Mouse (Mus musculus): ENCODE data around the gene Creb5.

The Creb5 gene

DNA sequence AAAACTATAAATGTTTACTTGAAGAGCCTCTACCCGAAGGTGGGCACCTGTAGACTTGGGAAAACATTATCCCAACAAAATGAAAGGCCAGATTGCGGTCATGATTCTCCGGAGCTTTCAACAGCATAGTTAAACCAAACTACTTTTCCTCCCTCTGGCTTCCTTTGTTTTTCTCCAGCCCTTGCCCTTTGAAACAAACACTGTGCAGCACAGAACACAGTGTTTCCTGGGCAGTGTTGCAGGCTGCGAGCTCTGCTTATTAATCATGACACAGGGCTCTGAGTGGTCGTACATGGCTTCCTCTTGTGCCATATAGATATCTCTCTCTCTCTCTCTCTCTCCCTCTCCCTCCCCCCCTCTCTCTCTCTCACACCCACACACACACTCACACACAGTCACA, 206.8 kb downstream of the Creb5 start:
- CTCF ChIA-PET: no interaction called here

DNA sequence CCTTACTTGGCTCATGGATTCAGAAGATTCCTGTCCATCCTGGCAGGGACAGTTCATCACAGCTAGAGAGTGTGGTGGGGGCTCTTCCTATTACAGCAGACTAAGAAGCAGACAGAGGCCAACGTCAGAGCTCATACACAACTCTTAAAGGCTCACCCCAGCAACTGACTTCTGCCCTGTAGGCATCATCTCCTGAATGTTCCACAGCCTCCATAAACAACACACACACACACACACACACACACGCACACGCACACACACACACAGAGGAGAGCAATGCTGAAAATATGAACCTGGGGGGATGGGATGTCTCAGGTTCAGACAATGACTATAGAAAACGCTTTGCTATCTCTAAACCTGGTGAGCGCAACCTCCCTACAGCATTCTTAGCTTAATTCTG, 208.6 kb downstream of the Creb5 start:
- CTCF ChIA-PET: no interaction called here

GRCm38 (mm10) chr6:53496325-53496753, 209.3 kb downstream of the Creb5 start:
- CTCF ChIA-PET: no interaction called here

DNA sequence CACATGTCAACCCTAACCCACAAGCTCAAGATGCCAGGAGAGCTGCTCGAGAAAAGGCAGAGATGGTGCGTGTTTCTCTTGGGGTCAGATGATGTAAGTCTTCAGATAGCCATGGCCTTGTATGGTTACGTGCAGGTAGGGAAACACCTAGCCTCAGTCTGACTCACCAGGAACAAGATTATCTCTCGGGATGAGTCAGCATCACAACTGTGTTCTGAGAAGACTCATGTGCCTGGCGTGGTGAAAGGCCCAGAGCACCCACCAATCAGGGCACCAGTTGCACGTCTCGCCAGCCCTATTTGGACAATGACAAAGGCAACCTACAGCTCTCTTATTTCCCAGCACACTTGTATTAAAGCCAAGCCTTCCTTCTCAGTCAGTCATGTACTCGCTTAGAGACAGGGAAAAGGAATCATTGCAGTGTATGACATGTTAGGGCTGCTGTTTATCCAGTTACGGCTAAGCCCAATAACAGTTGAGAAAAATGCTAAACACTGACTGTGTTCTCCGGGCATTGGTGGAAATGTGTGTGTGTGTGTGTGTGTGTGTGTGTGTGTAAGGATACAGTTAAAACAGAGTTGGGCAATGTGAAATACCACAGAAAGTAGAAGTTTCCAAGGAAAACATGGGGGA, 210.9 kb downstream of the Creb5 start:
- CTCF ChIA-PET: no interaction called here

DNA sequence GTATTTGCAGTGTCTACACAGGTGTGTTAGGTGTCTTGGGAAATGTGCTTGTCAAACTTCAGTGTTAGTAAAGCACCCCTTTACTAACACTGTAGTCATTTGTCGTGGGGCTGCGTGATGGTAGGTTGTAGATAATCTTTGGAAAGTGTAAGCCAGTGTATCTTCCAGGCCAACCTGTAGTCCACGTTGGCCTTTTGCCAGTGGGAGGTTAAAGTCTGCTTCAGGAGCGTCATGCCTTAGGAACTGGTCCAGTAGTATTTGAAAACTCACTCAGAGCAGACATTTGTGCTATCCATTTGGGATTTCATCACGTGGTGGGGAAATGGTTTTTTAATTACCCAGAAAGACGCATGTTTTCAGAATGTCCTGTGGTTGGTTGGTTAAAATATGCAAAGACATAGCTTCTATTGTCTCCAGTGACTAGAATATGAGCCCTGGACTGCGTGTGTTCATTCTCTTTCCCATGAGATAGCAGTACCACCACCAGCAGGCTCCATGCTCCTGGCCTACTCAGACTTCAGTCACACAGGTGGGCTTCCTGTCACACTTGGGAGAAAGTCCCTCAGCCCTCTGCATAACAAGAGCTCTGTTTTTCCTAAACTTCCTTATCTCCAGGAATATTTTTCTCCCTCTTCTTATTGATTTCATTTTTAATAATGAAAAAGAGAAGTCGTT, 212.7 kb downstream of the Creb5 start:
- CTCF ChIA-PET: interaction anchor here (0.7 kb wide), 1 partner anchor 1411 kb away, joined by 10 read pairs; no protein-coding TSS in a partner anchor

GRCm38 (mm10) chr6:53501236-53501635, 214.2 kb downstream of the Creb5 start:
- CTCF ChIA-PET: no interaction called here

DNA sequence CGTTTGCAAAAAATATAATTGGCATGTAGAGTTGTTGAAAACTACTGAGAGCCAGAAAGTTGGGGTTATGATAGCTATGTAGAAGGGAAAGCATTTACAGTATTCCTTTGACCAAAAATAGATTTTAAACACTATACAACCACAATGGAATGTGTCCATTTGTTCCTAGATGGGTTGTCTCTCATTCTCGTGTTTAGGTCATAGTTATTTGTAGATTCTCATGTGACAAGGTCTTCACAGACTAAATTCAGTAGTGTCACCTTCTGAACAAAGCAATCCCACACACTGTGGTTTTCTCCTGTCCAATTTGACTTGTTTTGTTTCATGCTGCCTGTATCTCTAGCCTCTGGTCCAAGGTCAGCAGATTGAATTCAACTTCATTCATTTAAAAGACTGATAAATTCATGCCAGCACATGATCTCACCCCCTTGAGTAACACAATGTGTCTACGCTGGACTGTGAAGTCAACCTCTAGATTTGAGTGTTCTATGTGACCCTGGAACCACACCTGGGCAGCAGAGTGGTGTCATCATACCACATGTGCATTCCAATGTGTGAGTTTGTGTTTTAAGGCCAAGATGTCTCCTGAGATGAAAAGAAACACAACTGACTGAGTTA, 220.0 kb downstream of the Creb5 start:
- CTCF ChIA-PET: no interaction called here

- CTCF ChIA-PET: no interaction called here
Measured at GRCm38 (mm10) chr6:53508847-53509494, 221.9 kb downstream of the Creb5 start.

DNA sequence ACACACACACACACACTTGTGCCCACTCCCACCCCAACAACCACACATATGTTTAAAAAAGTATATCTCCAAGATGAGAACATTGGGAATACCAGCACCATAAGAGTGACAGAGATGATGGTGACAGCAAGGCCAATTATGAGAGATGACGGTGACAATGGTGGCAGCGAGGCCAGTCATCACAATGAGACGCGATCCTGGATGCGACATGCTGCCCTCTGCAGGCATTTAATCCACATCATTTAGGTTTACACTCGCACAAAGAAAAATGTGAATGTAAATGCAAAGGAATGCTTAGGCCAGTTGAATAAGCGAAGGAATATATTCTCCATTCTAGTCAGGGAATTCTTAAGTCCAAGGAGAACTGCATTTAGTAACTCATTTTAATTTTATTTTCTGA, 222.9 kb downstream of the Creb5 start:
- CTCF ChIA-PET: no interaction called here

GRCm38 (mm10) chr6:53512226-53512625, 225.2 kb downstream of the Creb5 start:
- CTCF ChIA-PET: interaction anchor here (0.7 kb wide), 1 partner anchor 294 kb away, joined by 3 read pairs; no protein-coding TSS in a partner anchor

DNA sequence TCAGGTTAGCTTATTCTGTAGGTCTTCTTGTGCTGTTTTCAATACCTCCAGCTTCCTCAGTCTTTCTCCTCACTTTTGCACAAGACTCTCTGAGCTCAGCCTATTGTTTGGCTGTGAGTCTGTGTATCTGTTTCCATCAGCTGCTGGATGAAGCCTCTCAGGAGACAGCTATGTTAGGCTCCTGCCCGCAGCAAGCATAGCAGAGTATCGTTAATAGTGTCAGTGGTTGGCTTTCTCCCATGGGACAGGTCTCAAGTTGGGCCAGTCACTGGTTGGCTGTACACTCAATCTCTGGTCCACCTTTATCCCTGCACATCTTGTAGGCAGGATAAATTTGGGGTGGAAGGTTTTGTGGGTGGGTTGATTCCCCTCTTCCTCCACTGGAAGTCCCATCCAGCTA, 226.3 kb downstream of the Creb5 start:
- CTCF ChIA-PET: no interaction called here

- CTCF ChIA-PET: no interaction called here
Measured at GRCm38 (mm10) chr6:53514862-53515261, 227.8 kb downstream of the Creb5 start.

DNA sequence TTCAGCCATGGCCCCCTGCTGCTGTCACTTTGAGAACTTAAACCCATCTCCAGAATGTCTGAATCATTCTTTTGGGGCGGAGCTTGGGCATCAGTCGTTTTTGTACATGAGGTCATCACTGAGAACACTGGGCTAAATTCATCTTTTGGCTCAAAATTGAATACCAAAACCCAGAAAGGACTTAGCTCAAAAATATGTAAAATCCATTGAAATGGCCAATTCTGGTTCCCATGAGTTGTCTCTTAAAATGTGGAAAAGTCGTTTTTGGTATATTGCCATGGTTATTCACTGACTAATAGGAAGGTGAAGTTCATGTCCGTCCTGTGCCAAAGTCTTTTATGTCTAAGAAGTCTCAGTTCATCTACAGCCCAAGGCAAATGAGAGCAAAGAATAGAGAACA, 228.5 kb downstream of the Creb5 start:
- CTCF ChIA-PET: interaction anchor here (0.6 kb wide), 1 partner anchor 113 kb away, joined by 5 read pairs; no protein-coding TSS in a partner anchor

- CTCF ChIA-PET: interaction anchor here (0.7 kb wide), 1 partner anchor 299 kb away, joined by 3 read pairs; no protein-coding TSS in a partner anchor
Measured at GRCm38 (mm10) chr6:53517371-53517945, 230.4 kb downstream of the Creb5 start.

DNA sequence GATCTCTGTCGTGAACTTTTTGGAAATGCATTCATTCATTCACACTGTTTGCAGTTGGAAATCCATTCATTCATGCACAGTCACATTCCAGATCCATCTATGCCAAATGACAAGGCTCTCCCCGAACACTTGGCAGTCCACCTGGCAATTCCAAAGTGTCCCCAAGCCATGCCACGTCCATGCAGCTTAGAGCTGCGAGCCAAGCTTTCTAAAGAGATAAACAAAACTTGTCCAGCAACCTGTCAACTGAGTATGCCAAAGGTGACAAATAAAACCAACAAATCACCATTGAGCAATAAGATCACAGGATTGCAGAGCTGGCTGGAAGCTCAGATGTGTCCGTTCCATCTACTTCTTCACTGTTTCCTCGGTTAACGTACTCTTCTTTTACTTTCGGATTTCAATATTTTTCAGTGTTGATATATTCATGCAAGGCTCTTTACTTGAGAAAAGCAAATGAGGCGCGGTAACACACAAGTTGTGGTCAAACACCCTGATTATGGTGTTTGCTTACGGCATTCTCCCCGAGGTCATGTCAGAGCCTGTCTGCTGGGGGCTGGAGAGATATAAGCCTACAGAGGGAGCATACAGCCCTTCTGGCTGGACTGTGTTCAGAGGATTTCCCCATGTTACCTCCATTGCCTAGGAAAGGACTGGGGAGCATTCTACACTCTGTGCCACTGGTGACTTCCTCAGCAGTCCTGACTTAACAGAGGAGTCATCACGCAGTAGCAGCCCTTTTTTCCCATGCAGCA, 236.8 kb downstream of the Creb5 start:
- CTCF ChIA-PET: no interaction called here

- CTCF ChIA-PET: no interaction called here
Measured at GRCm38 (mm10) chr6:53526460-53526859, 239.4 kb downstream of the Creb5 start.

GRCm38 (mm10) chr6:53530742-53531141, 243.7 kb downstream of the Creb5 start:
- CTCF ChIA-PET: interaction anchor here (0.6 kb wide), 1 partner anchor 19 kb away, joined by 5 read pairs; no protein-coding TSS in a partner anchor

DNA sequence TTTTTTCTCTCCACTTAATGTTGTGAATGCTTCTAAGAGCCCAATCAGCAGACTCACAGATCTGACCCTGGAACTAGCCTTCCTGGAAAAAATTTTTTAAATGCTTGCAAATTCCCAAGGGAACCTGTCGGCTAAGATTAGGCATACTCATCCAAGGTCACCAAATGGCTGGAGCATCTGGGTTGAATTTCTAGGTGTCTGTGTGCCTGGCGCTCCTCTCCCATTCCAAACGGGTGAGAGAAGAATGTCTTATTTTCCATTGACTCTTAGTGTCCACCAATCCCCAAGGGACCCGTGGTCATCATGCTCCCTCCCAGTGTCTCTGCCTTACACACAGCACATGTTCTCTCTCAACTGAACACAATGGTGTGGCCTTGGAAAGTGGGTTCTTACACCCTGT, 244.4 kb downstream of the Creb5 start:
- CTCF ChIA-PET: no interaction called here

GRCm38 (mm10) chr6:53537530-53537929, 250.5 kb downstream of the Creb5 start:
- CTCF ChIA-PET: no interaction called here

- CTCF ChIA-PET: interaction anchor here (0.8 kb wide), 1 partner anchor 20 kb away, joined by 3 read pairs; no protein-coding TSS in a partner anchor
Measured at GRCm38 (mm10) chr6:53541798-53542197, 254.7 kb downstream of the Creb5 start.

DNA sequence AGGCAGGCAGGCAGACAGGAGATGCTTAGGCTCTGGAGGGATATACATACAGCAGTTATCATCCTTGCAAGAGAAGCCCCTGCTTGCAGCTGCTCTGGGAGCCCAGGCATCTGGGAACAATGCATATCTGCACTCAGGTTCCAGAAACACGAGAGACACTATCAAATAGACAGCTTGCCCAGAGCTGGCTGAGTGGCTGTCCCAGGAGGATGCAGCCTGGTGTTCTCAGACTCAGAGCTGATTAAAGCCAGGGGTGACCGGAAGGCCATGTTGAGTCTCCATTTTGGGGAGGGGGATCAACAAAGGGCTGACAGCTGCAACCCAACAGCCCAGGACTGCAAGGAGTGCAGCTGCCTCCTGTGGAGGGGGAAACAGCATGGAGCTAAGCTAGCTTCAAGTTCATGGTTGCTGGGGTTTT, 258.4 kb downstream of the Creb5 start:
- CTCF ChIA-PET: interaction anchor here (0.6 kb wide), 1 partner anchor 234 kb away, joined by 14 read pairs; no protein-coding TSS in a partner anchor
